Mouse (Mus musculus) embryonic facial prominence, embryonic 12.5 days (tissue): ENCODE measurements around the gene Drd3. TPM values are rescaled to one million over a fixed set of nuclear protein-coding genes. Genes with fewer than 3 reads are reported as not detected.

Experiments used
- ATAC-seq: fragments of 200-750 bp; cut with Nextera tagmentation; 2 replicates; pipeline ENCODE4 v1.8.0; 2017; ENCODE audit not compliant: insufficient number of reproducible peaks, insufficient read depth, low FRiP score, low TSS enrichment
- H3K27ac ChIP-seq: fragments of 300-500 bp; sonication (generic); 2 replicates; pipeline ENCODE4 v1.5.1; 2016; ENCODE audit warnings: mild to moderate bottlenecking
- H3K27me3 ChIP-seq: fragments of 300-500 bp; sonication (generic); 2 replicates; pipeline ENCODE4 v1.6.1; 2016; ENCODE audit warnings: mild to moderate bottlenecking, moderate library complexity
- H3K36me3 ChIP-seq: fragments of 300-500 bp; sonication (generic); 2 replicates; pipeline ENCODE4 v1.6.1; 2016; ENCODE audit warnings: mild to moderate bottlenecking
- H3K4me1 ChIP-seq: fragments of 300-500 bp; sonication (generic); 2 replicates; pipeline ENCODE4 v1.6.1; 2016
- H3K4me2 ChIP-seq: fragments of 300-500 bp; sonication (generic); replicated peaks from 2 replicates; pipeline ENCODE4 v1.6.1; 2016; ENCODE audit warnings: mild to moderate bottlenecking, moderate library complexity
- H3K4me3 ChIP-seq: fragments of 300-500 bp; sonication (generic); 2 replicates; pipeline ENCODE4 v1.5.1; 2016; ENCODE audit warnings: mild to moderate bottlenecking
- H3K9ac ChIP-seq: fragments of 300-500 bp; sonication (generic); 2 replicates; pipeline ENCODE4 v1.6.1; 2016; ENCODE audit warnings: mild to moderate bottlenecking, moderate library complexity
- H3K9me3 ChIP-seq: fragments of 300-500 bp; sonication (generic); 2 replicates; pipeline ENCODE4 v1.6.1; 2016; ENCODE audit warnings: mild to moderate bottlenecking, moderate library complexity
- WGBS: fragments of 180-500 bp; shearing (Covaris S2); methylation state at CpG from one replicate; pipeline ENCODE4 v1.1.7; 2016; 5-methylcytosine and 5-hydroxymethylcytosine counted together
- polyA plus RNA-seq: library from polyadenylated mRNA; unstranded; fragments of >200 nt; fragmentation: Nextera tagmentation; extraction: Ambion mirVana; gene quantifications from 2 replicates; pipeline ENCODE4 v1.2.1, GENCODE M21; 2016

Drd3 gene
- not detected in 2 replicates for polyA plus RNA-seq

DNA sequence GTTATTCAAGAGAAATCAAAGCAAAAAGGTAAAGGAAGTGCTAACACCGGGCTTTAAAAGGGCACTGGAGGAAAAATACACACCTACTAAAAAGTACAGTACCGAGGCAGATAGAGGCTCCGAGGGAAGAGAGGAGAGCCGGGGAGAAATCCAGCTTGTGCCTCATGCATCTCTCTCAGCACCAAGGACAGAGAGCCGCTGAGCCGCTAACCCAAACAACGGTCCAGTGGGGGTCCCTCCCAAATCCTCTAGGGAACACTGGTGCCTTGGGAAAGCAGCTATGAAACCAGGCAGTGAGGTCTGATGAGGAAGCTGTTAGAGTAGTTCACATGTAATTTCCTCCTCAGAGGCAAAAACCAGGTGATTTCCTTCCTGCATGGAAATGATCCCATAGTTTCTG is at the start of gene Drd3:
Gene Drd3 (plus strand): TSS at position 276 of the 400 bp plus-strand sequence.
- WGBS, result 10% methylated on average over 7 of the region's 7 CpGs
- no peak for ATAC-seq

DNA sequence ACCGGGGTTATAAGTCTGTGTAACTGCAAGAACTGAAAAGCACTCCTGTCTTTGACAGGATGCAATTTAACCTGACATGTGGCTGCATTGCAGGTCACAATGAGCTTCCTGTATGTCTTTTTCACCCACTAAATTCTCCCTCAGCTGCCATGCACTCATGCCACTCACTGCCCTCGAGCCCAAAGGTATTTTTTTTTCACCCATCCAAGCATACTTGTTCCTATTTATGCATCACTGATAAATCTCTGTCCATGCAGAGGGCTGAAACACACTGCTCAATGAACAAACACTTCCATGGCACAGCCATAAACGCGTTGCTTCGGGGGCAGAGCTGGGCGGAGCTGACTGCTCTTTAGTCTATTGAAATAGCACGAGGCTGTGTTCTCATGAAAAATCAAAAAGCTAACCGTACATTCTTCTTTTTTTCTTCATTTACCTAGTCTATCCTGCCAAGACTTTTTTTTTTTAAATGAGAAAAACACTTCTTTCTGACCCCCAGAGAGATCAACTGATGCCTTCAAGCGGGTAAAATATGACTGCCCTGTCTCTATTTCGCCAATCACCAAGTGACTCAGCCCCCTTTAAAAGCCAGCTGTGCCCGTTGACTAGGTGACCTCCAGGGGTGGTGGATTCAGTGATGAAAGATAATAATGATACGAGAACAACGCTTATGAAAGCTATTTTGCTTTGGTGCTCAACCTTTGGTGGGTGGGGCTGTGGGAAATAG is 45.3 kb upstream of the Drd3 start:
- Histone ChIP-seq H3K4me3 (no peak overlapping the region), H3K4me1 (no peaks in the 10 kb centered on the region), H3K36me3 (no peaks in the 10 kb centered on the region), H3K9me3 (no peaks in the 10 kb centered on the region), H3K27me3 (no peaks in the 10 kb centered on the region), H3K27ac (no peak overlapping the region), H3K9ac (no peak overlapping the region), H3K4me2 (0 out of 2 replicates have a peak overlapping the region, but pooled peaks have one; percentile 7)
- 64% methylated on average over 13 of the region's 13 CpGs for WGBS
- no peak for ATAC-seq

More for the DNA sequence above, at the start of gene Drd3:
- Histone ChIP-seq H3K27ac (no peak within 1 kb of the TSS), H3K9ac (no peak within 1 kb of the TSS), H3K9me3 (no peaks in the 10 kb centered on the region), H3K4me3 (no peak within 1 kb of the TSS), H3K4me1 (peaks cover 3% of the 10 kb centered on the region; the same call in 1 of the 2 replicates), H3K27me3 (no peaks in the 10 kb centered on the region), H3K4me2 (no peak within 1 kb of the TSS), H3K36me3 (no peaks in the 10 kb centered on the region)

DNA sequence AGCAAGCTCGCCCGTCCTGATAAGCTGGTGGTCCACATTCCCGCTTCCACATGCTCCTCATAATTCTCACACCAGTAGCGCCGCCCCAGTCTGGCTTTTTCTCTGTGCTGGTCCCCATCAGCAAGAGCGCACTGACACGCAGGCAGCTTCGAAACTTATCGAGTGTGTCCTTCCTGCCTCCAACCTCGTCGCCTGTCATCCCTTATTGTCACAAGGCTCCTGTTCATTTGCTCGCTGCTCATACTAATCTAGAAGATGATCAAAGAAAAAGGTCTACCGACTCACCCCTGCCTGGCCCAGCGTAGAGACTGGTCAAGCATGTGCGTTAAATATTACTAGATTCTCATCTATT is 44.8 kb upstream of the Drd3 start:
- no peaks in the 10 kb centered on the region for H3K27me3 ChIP-seq
- 73% methylated on average over 15 of the region's 15 CpGs for WGBS
- H3K4me1 ChIP-seq, result no peaks in the 10 kb centered on the region
- H3K9me3 ChIP-seq, result no peaks in the 10 kb centered on the region
- no peak overlapping the region for H3K27ac ChIP-seq
- H3K36me3 ChIP-seq, result no peaks in the 10 kb centered on the region
- no peak overlapping the region for H3K4me3 ChIP-seq
- H3K4me2 ChIP-seq, result 0 out of 2 replicates have a peak overlapping the region, but pooled peaks have one; percentile 7
- ATAC-seq, result no peak
- no peak overlapping the region for H3K9ac ChIP-seq

DNA sequence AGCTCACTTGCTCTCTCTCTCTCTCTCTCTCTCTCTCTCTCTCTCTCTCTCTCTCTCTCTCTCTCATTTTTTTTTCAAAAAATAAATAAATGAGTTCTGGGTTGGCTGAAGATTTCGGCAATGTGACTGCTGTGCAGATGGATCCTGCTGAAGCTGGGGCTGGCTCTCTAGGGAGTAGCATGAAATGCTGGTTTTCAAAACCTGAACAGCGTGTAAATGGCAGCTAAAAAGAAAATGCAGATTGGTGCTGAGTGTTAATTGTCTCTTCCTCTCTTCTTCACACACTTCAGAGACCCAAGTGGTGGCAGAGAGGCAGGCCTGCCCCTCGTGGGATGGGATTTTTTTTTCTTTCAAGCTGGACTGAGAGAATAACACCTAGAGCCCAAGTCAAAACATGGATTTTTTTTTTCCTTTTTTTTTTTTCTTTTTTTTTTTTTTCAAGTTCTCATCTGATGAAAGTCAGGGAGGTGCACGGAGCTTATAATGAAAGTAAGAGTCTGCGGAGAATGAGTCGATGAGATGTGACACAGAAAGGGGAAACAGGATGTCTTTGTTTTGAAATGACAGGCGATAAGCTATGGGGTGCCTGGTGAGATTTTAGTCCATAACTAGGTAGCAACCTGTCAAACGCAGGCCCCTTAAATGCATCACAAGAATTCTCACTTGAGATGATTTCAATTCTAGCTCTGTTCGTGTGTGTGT is 44.2 kb upstream of the Drd3 start:
- Histone ChIP-seq H3K27ac (no peak overlapping the region), H3K9me3 (no peaks in the 10 kb centered on the region)
- 57% methylated on average over 9 of the region's 9 CpGs for WGBS

GRCm38 (mm10) chr16:43710134-43710475 is 43.7 kb upstream of the Drd3 start:
- no peaks in the 10 kb centered on the region for H3K4me1 ChIP-seq
- ATAC-seq, result no peak
- no peak overlapping the region for H3K4me2 ChIP-seq
- H3K4me3 ChIP-seq, result no peak overlapping the region
- H3K27me3 ChIP-seq, result no peaks in the 10 kb centered on the region
- H3K36me3 ChIP-seq, result no peaks in the 10 kb centered on the region
- no peak overlapping the region for H3K27ac ChIP-seq
- no peak overlapping the region for H3K9ac ChIP-seq
- no peaks in the 10 kb centered on the region for H3K9me3 ChIP-seq
- 68% methylated on average over 6 of the region's 6 CpGs for WGBS

More for the DNA sequence above, 44.2 kb upstream of the Drd3 start:
- H3K4me2 ChIP-seq, result no peak overlapping the region
- ATAC-seq, result no peak
- H3K4me3 ChIP-seq, result no peak overlapping the region
- no peaks in the 10 kb centered on the region for H3K4me1 ChIP-seq
- no peaks in the 10 kb centered on the region for H3K27me3 ChIP-seq
- H3K36me3 ChIP-seq, result no peaks in the 10 kb centered on the region
- no peak overlapping the region for H3K9ac ChIP-seq

DNA sequence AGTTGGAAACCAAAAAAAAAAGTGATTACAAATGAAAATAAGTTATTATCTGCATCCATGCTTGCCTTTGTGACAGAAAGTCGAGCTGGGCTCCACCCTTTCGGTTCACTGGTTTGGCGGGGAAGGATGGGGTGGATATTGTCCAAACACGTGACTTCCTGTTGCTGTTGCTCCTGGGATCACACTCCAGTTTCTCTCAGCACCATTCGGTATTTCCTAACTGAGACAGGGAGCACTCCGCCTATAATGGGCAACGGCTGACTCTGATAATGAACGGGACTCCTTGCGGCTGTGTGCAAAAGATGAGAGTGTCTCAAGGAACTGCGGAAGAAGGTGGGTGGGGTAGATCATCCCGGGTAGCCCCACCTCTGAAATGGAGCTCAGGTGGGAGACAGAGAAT is 43.2 kb upstream of the Drd3 start:
- Histone ChIP-seq H3K36me3 (no peaks in the 10 kb centered on the region), H3K4me2 (no peak overlapping the region), H3K4me3 (no peak overlapping the region), H3K4me1 (no peaks in the 10 kb centered on the region), H3K9me3 (no peaks in the 10 kb centered on the region), H3K27ac (no peak overlapping the region), H3K9ac (no peak overlapping the region), H3K27me3 (no peaks in the 10 kb centered on the region)
- no peak for ATAC-seq
- WGBS, result 87% methylated on average over 11 of the region's 11 CpGs

DNA sequence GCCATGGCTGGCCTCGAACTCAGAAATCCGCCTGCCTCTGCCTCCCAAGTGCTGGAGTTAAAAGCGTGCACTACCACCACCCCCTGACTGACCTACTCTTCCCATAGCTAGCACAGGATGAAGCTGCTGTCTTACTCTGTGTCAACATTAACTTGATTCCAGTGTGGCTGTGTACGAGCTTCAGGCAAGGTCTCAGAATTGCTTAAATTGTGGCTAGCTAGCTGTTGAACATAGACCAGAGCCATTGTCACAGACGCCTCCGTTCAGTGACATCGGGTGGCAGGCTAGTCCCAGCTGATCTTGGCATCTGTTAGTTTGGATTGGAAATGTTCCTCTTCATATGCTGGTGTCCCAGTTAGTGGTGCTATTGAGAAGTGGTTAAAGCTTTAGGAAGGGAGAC is 42.5 kb upstream of the Drd3 start:
- no peaks in the 10 kb centered on the region for H3K9me3 ChIP-seq
- 92% methylated on average over 7 of the region's 7 CpGs for WGBS
- ATAC-seq, result no peak
- no peak overlapping the region for H3K27ac ChIP-seq
- H3K4me3 ChIP-seq, result no peak overlapping the region
- no peak overlapping the region for H3K9ac ChIP-seq
- no peaks in the 10 kb centered on the region for H3K27me3 ChIP-seq
- no peak overlapping the region for H3K4me2 ChIP-seq
- H3K4me1 ChIP-seq, result no peaks in the 10 kb centered on the region
- no peaks in the 10 kb centered on the region for H3K36me3 ChIP-seq

DNA sequence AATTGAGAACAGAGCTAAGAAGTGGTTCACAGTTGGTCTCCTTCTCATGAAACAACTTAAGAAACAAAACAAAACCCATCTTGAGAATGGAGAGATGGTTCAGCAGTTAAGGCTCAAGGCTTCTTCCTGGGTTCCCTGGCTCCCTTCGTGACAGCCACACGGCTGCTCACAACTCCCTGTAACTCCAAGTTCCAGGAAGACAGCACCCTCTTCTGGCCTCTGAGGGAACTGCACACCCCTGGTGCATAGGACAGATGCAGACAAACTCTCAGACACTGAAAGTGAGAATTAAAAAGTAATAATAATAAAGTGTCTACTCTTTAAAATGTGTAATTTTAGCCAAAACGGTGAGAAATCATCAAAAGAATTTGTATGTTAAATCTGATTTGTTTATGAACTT is 29.4 kb upstream of the Drd3 start:
- no peak for ATAC-seq
- Histone ChIP-seq H3K27ac (no peak overlapping the region), H3K9me3 (no peaks in the 10 kb centered on the region), H3K27me3 (no peaks in the 10 kb centered on the region), H3K36me3 (no peaks in the 10 kb centered on the region), H3K4me3 (no peak overlapping the region), H3K4me2 (no peak overlapping the region), H3K9ac (no peak overlapping the region), H3K4me1 (no peaks in the 10 kb centered on the region)
- WGBS, result 64% methylated on average over 3 of the region's 3 CpGs

GRCm38 (mm10) chr16:43729506-43730221 is 24.2 kb upstream of the Drd3 start:
- Histone ChIP-seq H3K4me3 (no peak overlapping the region), H3K27me3 (no peaks in the 10 kb centered on the region), H3K4me2 (no peak overlapping the region), H3K4me1 (no peaks in the 10 kb centered on the region), H3K36me3 (no peaks in the 10 kb centered on the region), H3K27ac (no peak overlapping the region), H3K9me3 (no peaks in the 10 kb centered on the region), H3K9ac (no peak overlapping the region)
- no peak for ATAC-seq
- 71% methylated on average over 8 of the region's 8 CpGs for WGBS

DNA sequence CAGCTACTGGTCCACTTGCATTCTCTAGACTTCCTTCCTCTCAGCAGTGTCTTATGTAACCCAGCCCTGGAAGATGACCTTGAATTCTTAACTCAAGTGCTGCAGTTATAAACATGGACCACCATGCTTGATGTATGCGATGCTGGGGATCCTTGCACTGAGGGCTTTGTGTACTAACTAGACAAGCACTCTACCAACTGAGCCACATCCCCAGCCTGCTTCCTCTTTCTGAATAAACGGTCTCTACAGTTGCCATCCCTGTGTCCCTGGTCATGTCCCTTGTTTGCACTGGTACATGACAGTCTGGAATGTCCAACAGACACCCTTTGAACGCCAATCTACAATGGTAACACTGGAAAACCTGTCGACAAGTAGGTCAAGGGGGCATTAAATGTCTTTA is 23.5 kb upstream of the Drd3 start:
- H3K4me3 ChIP-seq, result no peak overlapping the region
- no peak overlapping the region for H3K9ac ChIP-seq
- H3K27ac ChIP-seq, result no peak overlapping the region
- no peak for ATAC-seq
- H3K4me2 ChIP-seq, result no peak overlapping the region
- H3K4me1 ChIP-seq, result no peaks in the 10 kb centered on the region
- H3K27me3 ChIP-seq, result no peaks in the 10 kb centered on the region
- H3K36me3 ChIP-seq, result no peaks in the 10 kb centered on the region
- no peaks in the 10 kb centered on the region for H3K9me3 ChIP-seq
- WGBS, result 79% methylated on average over 4 of the region's 4 CpGs

- Histone ChIP-seq H3K27ac (no peak overlapping the region), H3K4me1 (no peaks in the 10 kb centered on the region), H3K4me2 (no peak overlapping the region), H3K9ac (no peak overlapping the region), H3K36me3 (no peaks in the 10 kb centered on the region), H3K9me3 (no peaks in the 10 kb centered on the region), H3K27me3 (no peaks in the 10 kb centered on the region), H3K4me3 (no peak overlapping the region)
- ATAC-seq, result no peak
- WGBS, result 89% methylated on average over 10 of the region's 10 CpGs
Observed at GRCm38 (mm10) chr16:43732496-43732895, 21.3 kb upstream of the Drd3 start.

- H3K27ac ChIP-seq, result no peak overlapping the region
- H3K9me3 ChIP-seq, result no peaks in the 10 kb centered on the region
- H3K4me2 ChIP-seq, result no peak overlapping the region
- no peak overlapping the region for H3K4me3 ChIP-seq
- WGBS, result 86% methylated on average over 5 of the region's 5 CpGs
- ATAC-seq, result no peak
- H3K36me3 ChIP-seq, result no peaks in the 10 kb centered on the region
- H3K4me1 ChIP-seq, result no peaks in the 10 kb centered on the region
- no peaks in the 10 kb centered on the region for H3K27me3 ChIP-seq
- H3K9ac ChIP-seq, result no peak overlapping the region
Observed at GRCm38 (mm10) chr16:43732900-43733299, 20.9 kb upstream of the Drd3 start.
